Mouse (Mus musculus) hindbrain, embryonic 12.5 days (tissue): ENCODE data around the gene Spata20. TPM values are rescaled to one million over a fixed set of nuclear protein-coding genes. Genes with fewer than 3 reads are reported as not detected.

Source experiments
- ATAC-seq: fragments of 200-750 bp; cut with Nextera tagmentation; 2 replicates; pipeline ENCODE4 v1.8.0; 2017; ENCODE audit warnings: moderate TSS enrichment; ENCODE audit not compliant: low FRiP score
- H3K27ac ChIP-seq: fragments of 300-500 bp; sonication (generic); 2 replicates; pipeline ENCODE4 v1.5.1; 2016; ENCODE audit warnings: mild to moderate bottlenecking
- H3K27me3 ChIP-seq: fragments of 300-500 bp; sonication (generic); 2 replicates; pipeline ENCODE4 v1.6.1; 2016; ENCODE audit warnings: mild to moderate bottlenecking
- H3K36me3 ChIP-seq: fragments of 300-500 bp; sonication (generic); 2 replicates; pipeline ENCODE4 v1.6.1; 2016; ENCODE audit warnings: mild to moderate bottlenecking
- H3K4me1 ChIP-seq: fragments of 300-500 bp; sonication (generic); 2 replicates; pipeline ENCODE4 v1.6.1; 2016
- H3K4me2 ChIP-seq: fragments of 300-500 bp; sonication (generic); replicated peaks from 2 replicates; pipeline ENCODE4 v1.6.1; 2016; ENCODE audit warnings: mild to moderate bottlenecking
- H3K4me3 ChIP-seq: fragments of 300-500 bp; sonication (generic); 2 replicates; pipeline ENCODE4 v1.5.1; 2016; ENCODE audit warnings: mild to moderate bottlenecking
- H3K9ac ChIP-seq: fragments of 300-500 bp; sonication (generic); 2 replicates; pipeline ENCODE4 v1.6.1; 2016; ENCODE audit warnings: mild to moderate bottlenecking, moderate library complexity
- H3K9me3 ChIP-seq: fragments of 300-500 bp; sonication (generic); replicated peaks from 2 replicates; pipeline ENCODE4 v1.6.1; 2016; ENCODE audit warnings: mild to moderate bottlenecking
- WGBS: fragments of 180-500 bp; shearing (Covaris S2); methylation state at CpG from one replicate; pipeline ENCODE4 v1.1.7; 2016; 5-methylcytosine and 5-hydroxymethylcytosine counted together
- polyA plus RNA-seq: library from polyadenylated mRNA; unstranded; fragments of >200 nt; fragmentation: Nextera tagmentation; extraction: Ambion mirVana; gene quantifications from 2 replicates; pipeline ENCODE4 v1.2.1, GENCODE M21; 2016

The Spata20 gene
- polyA plus RNA-seq, 1 experiment from 2014 or later, result 0.08 TPM

DNA sequence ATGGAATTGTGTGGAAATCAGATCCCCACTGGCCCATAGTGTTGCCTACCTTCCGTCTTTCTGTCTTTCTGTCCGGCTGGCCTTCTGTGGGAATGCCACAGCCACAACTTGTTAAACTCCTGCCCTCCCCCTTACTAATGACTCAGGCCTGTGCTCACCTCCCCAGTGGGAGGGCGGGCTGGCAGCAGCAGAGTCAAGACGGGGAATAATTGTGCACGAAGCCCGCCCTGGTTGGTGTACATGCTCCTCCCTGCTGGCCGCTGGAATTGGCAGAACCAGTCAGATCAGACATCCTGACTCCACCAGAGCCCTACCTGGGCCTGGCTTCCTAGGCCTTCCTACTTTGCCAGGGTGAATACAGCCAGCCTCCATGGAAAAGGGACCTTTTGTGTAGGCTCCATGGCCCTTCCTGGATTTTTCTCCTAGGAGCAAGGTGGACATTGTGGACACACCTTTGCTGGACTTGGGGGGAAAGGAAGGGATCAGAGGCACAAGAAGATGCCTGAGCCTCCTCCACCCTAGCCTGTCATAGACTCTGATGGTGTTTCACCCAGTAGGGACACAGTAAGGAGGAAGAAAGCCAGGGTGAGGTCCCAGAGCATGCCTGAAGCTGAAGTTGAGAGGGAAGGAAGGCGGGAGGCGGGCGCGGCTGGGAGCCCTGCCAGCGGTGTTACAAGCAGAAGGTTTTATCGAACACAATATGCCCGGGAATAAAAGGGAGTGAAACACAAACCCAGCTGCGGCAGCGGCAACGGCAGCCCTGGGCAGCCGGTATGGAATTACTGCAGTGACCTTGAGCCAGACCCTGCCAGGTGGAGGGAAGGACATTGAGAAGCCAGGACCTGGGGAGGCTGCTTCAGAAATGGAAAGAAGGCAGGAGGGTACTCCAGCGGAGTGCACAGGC, 12.4 kb upstream of the Spata20 start:
- H3K27me3 ChIP-seq, result peaks cover 59% of the 10 kb centered on the region
- H3K4me3 ChIP-seq, result no peak overlapping the region
- H3K36me3 ChIP-seq, result no peaks in the 10 kb centered on the region
- peak overlapping the region; percentile 52 for H3K4me2 ChIP-seq
- ATAC-seq, result 0 out of 2 replicates have a peak, but pooled peaks have one; percentile 22
- H3K4me1 ChIP-seq, result peaks cover 26% of the 10 kb centered on the region
- no peaks in the 10 kb centered on the region for H3K9me3 ChIP-seq
- H3K9ac ChIP-seq, result no peak overlapping the region
- WGBS, result 21% methylated on average over 18 of the region's 19 CpGs
- peak overlapping the region; percentile 17; the same call in 1 of the 2 replicates for H3K27ac ChIP-seq

DNA sequence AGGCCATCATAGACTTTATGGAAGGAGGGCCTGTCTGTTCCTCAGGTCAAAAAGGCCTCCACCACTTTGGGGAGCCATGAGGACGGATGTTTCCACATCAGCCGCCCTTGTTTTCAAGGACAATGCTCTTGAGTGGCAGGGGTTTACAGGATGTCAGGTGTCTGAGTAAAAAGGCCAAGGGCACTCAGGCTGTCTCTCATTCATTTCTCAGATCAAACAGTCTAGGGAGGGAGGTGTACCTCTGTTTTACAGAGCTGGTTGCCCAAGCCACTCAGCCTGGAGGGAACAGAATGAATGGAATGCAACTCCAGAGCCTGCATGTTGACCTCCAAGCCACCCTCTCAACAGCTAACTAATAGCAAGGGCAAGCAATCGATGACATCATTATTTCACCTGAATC, 9.4 kb upstream of the Spata20 start:
- ATAC-seq, result no peak
- Histone ChIP-seq H3K4me2 (no peak overlapping the region), H3K9me3 (no peaks in the 10 kb centered on the region), H3K27me3 (peaks cover 66% of the 10 kb centered on the region), H3K27ac (no peak overlapping the region), H3K36me3 (no peaks in the 10 kb centered on the region), H3K9ac (no peak overlapping the region), H3K4me1 (peaks cover 37% of the 10 kb centered on the region), H3K4me3 (no peak overlapping the region)
- WGBS, result 73% methylated on average over 3 of the region's 3 CpGs

DNA sequence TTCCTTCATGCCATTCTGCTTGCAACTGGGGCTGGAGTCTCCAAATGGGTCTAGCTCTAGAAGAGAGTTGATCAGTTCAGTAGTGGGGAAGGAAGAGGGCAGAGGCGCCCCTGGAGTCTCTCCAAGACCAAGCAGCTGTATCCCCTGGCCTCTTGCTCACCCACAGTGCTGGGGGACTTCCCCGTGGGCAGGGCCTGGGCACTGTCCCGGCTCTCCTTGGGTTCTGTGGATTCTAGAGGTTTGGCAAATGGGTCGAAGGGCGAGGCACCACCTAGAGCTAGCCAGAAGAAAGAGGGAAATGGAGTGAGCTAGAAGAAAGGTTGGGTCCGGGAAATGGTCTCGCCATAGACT, 5.7 kb upstream of the Spata20 start:
- peaks cover 11% of the 10 kb centered on the region for H3K4me1 ChIP-seq
- H3K9ac ChIP-seq, result no peak overlapping the region
- WGBS, result 64% methylated on average over 7 of the region's 7 CpGs
- H3K4me3 ChIP-seq, result peak overlapping the region; percentile 52
- peak overlapping the region; percentile 81 for H3K4me2 ChIP-seq
- peaks cover 57% of the 10 kb centered on the region for H3K27me3 ChIP-seq
- H3K36me3 ChIP-seq, result no peaks in the 10 kb centered on the region
- H3K9me3 ChIP-seq, result no peaks in the 10 kb centered on the region
- no peak overlapping the region for H3K27ac ChIP-seq
- ATAC-seq, result no peak

DNA sequence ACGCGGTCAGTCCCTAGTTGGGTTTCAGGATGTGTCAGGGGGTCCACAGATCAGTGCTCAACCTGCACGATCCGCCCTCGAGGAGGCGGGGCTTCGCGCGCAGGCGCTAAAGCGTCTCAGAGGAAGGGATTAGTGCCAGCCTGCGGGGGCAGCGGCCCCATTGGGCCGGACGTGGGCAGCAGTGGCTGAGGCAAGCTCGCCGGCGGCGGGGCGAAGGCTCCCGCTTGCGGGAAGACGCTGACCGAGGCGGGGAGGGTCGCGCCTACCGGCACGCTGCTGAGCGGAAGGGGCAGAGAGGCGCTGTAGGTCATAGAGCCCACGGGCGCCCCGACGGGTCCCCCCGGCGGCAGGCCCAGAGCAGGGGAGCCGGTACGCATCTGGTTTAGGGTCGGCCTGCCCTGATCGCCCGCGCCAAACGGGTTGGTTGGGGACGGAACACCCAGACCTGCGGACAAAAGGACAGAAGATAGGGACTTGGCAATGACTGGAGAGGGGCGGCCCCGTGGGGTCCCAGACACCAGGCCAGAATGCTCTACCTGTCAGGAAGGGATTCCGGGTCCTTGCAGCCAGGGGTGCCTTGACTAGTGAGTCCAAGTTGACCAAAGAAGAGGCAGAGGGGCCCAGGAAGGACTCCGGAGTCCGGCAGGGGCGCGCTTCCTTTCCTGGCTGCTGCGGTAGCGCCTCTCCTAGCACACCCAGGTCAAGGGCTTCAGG, 5.2 kb upstream of the Spata20 start:
- Histone ChIP-seq H3K9ac (peak overlapping the region; percentile 78), H3K4me3 (peak overlapping the region; percentile 52), H3K9me3 (no peaks in the 10 kb centered on the region), H3K4me2 (peak overlapping the region; percentile 81), H3K4me1 (peaks cover 11% of the 10 kb centered on the region), H3K36me3 (no peaks in the 10 kb centered on the region), H3K27ac (no peak overlapping the region), H3K27me3 (peaks cover 62% of the 10 kb centered on the region)
- peak; percentile 46; the same call in 1 of the 2 replicates for ATAC-seq
- 6% methylated on average over 54 of the region's 55 CpGs for WGBS

DNA sequence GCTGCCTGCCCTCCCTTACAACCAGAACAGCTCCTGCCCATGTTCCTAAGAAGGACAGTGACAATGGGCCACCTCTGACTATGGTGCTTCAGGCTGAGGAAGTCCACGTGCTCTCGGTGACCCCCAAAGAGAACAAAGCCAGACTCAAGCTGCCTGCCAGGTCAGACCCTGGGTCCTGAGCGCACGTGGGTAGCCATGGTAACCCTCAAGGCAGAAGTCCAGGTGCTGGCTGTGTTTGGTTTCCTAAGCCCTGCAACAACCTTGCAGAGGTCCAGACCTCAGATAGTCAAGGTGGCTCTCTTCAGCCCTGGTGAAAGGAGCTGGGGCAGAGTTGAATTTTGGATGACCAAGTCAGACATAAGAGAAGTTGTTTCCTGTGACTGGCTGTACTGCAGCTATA, 3.8 kb upstream of the Spata20 start:
- Histone ChIP-seq H3K4me1 (peaks cover 14% of the 10 kb centered on the region), H3K9me3 (no peaks in the 10 kb centered on the region), H3K36me3 (no peaks in the 10 kb centered on the region), H3K4me3 (no peak overlapping the region), H3K27me3 (peaks cover 73% of the 10 kb centered on the region), H3K9ac (no peak overlapping the region), H3K27ac (no peak overlapping the region), H3K4me2 (no peak overlapping the region)
- 35% methylated on average over 4 of the region's 4 CpGs for WGBS
- no peak for ATAC-seq

DNA sequence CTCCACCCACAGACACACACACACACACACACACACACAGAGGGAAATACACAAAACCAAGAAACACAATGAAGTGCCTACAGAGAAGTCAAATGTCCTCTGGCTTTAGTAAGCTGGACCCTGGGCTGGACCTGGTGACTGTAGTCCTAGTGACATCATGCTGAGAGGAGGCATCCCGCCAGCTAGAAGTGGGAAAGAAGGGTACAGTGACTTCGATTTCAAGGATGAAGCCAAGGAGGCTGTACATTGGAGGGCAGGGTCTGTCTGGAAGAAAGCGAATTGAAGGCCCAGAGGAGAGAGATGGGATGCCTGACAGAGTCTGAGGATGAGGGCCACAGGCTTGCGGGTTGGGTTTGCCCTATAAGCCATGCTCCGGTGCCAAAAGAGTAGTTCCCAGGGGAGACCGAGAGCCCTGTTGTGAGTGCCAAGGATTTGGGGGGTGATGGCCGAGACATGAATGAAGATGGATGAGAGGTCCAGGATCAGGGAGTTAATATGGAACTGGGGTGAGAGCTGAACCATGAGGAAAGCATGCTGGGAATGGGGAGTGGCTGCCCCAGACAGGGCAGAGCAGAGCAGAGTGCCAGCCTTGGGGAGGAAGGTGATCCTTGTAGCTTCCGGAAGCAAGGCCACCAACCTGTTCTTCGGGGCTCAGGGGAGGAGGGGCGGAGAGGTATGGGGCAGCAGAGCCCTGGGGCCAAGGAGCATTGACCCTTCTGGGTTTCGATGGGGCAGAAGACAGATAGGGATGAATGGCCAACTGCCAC, 3.0 kb upstream of the Spata20 start:
- Histone ChIP-seq H3K4me2 (no peak overlapping the region), H3K9me3 (no peaks in the 10 kb centered on the region), H3K4me3 (no peak overlapping the region), H3K4me1 (peaks cover 14% of the 10 kb centered on the region), H3K27ac (no peak overlapping the region), H3K36me3 (no peaks in the 10 kb centered on the region), H3K9ac (no peak overlapping the region), H3K27me3 (peaks cover 70% of the 10 kb centered on the region)
- ATAC-seq, result no peak
- 88% methylated on average over 11 of the region's 11 CpGs for WGBS

DNA sequence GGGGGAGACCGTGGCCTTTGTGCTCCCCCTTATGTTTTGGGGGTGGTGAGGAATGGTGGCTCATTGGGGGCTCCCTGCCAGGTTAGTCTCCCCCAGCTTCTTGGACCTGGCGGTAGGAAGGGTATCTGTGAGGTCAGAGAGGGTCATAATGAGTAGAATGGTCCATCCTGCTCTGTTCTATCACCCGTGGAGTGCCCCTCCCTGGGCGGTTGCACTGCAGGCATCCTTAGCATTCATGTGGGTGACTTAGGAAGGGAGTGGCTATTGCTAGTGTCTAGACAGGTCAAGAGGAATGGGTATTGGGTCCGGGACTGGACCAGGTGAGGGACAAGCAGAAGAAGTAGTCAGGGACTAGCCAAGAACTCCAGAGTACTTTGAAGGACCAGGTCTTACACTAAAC, 756 bp downstream of the Spata20 start:
- 80% methylated on average over 5 of the region's 5 CpGs for WGBS
- peaks cover 40% of the 10 kb centered on the region for H3K27me3 ChIP-seq
- no peaks in the 10 kb centered on the region for H3K9me3 ChIP-seq
- H3K4me1 ChIP-seq, result peaks cover 3% of the 10 kb centered on the region; the same call in 1 of the 2 replicates
- ATAC-seq, result 0 out of 2 replicates have a peak, but pooled peaks have one; percentile 6
- H3K4me3 ChIP-seq, result no peak overlapping the region
- no peak overlapping the region for H3K9ac ChIP-seq
- H3K4me2 ChIP-seq, result no peak overlapping the region
- no peak overlapping the region for H3K27ac ChIP-seq
- no peaks in the 10 kb centered on the region for H3K36me3 ChIP-seq

DNA sequence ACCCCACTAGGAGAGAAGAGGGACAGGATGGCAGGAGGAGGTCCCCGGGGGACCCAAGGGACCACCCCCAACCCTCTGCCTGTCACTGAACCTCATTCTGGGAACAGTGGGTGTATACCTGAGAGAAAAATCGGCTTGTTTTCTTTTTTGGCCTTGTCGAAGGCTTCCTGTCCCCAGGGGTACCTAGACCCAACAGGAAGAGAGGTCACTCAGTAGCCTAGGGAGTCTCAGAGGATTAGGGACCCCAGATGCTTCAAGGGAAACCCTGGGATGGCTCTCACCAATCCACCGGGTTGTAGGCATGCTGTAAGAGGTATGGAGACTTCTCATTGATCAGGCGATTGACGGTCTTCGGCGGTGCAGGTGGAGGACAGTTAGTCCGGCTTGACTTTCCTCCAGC, 1.3 kb downstream of the Spata20 start:
- Histone ChIP-seq H3K4me2 (no peak overlapping the region), H3K4me1 (peaks cover 3% of the 10 kb centered on the region; the same call in 1 of the 2 replicates), H3K9ac (no peak overlapping the region), H3K27ac (no peak overlapping the region), H3K27me3 (peaks cover 38% of the 10 kb centered on the region), H3K36me3 (no peaks in the 10 kb centered on the region), H3K4me3 (no peak overlapping the region), H3K9me3 (no peaks in the 10 kb centered on the region)
- WGBS, result 89% methylated on average over 9 of the region's 9 CpGs
- no peak for ATAC-seq

DNA sequence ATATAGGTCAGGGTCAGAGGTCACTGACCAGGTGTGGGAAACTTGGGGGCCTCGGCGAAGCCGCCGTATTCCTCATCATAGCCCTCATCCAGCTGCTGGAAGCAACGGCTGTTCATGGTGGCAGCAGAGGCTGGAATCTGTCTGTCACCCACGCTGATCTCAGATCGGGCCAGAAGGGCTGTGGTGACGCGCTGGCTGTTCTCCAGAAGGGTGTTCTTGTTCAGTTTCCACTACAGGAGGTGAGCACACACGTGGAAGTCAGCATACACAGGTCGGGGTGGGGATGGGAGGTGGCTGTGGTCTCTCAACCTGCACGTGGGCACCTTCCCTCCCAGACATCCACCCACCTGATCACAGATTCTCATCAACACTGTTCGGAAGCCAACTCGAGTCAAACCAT, 2.1 kb downstream of the Spata20 start:
- H3K27ac ChIP-seq, result no peak overlapping the region
- no peak for ATAC-seq
- peaks cover 33% of the 10 kb centered on the region for H3K27me3 ChIP-seq
- peaks cover 3% of the 10 kb centered on the region; the same call in 1 of the 2 replicates for H3K4me1 ChIP-seq
- 73% methylated on average over 14 of the region's 14 CpGs for WGBS
- no peaks in the 10 kb centered on the region for H3K9me3 ChIP-seq
- no peaks in the 10 kb centered on the region for H3K36me3 ChIP-seq
- no peak overlapping the region for H3K4me2 ChIP-seq
- no peak overlapping the region for H3K4me3 ChIP-seq
- no peak overlapping the region for H3K9ac ChIP-seq

DNA sequence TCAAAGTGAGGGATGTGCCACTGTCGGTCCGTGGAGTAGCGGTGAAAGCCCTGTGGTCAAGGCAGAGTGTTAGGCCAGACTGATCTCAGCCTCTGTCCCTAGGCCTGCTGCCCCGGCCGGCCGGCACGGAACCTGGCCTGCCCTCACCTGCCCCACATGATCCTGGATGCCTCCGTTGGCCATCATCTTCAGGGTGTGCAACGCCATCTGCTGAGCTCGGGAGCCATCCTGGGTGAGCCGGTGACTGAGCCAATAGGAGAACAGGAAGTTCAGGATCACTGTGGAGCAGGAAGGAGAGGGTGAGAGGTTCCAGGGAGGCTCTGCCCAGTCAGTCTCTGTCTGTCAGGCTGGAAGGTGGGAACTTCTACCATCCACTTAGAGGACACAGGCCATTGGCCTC, 2.5 kb downstream of the Spata20 start:
- Histone ChIP-seq H3K4me3 (no peak overlapping the region), H3K36me3 (no peaks in the 10 kb centered on the region), H3K4me2 (no peak overlapping the region), H3K4me1 (peaks cover 3% of the 10 kb centered on the region; the same call in 1 of the 2 replicates), H3K9ac (no peak overlapping the region), H3K27ac (no peak overlapping the region), H3K27me3 (peaks cover 35% of the 10 kb centered on the region), H3K9me3 (no peaks in the 10 kb centered on the region)
- ATAC-seq, result no peak
- WGBS, result 69% methylated on average over 11 of the region's 11 CpGs

DNA sequence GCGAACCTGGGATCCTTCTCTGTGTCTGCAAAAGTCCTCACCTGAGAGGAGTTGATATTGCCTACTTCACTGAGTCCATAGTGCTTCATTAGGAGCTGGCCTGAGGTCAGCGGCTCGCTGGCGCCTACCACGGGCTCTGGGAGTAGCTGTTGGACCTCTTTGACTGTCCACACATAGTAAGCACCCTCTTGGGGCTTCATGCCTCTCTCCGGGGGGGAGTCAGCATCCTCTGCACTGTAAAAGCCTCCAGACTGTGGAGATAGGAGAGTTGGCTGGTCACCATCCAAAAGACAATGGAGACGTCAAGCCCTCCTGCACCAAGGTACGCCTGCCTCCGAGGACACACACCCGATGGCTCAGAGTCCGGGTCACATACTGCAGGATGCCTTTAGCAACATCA, 3.2 kb downstream of the Spata20 start:
- Histone ChIP-seq H3K9me3 (no peaks in the 10 kb centered on the region), H3K4me3 (no peak overlapping the region), H3K9ac (no peak overlapping the region), H3K4me1 (peaks cover 3% of the 10 kb centered on the region; the same call in 1 of the 2 replicates), H3K27me3 (peaks cover 35% of the 10 kb centered on the region), H3K27ac (no peak overlapping the region), H3K36me3 (no peaks in the 10 kb centered on the region), H3K4me2 (no peak overlapping the region)
- no peak for ATAC-seq
- 95% methylated on average over 11 of the region's 11 CpGs for WGBS

DNA sequence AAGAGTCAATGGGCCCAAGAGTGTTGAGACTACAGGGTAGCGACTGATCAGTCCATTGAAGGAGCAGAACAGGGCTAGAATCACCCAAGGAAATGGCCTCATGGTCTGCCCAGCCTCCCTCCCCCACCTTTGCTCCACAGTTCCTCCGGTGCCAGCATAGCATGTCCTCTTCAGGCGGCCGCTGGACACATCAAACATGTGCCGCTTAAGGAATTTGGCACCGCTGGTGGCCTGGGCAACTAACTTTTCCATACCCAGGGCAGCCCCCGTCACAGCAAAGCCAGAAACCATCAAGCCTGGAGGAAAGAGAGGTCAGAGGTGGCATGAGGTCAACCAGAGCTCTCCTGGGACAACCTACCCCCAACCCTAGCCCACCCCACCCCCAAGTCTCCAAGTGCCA, 4.0 kb downstream of the Spata20 start:
- ATAC-seq, result no peak
- peaks cover 3% of the 10 kb centered on the region; the same call in 1 of the 2 replicates for H3K4me1 ChIP-seq
- H3K4me3 ChIP-seq, result no peak overlapping the region
- H3K9ac ChIP-seq, result no peak overlapping the region
- peaks cover 36% of the 10 kb centered on the region for H3K27me3 ChIP-seq
- H3K9me3 ChIP-seq, result no peaks in the 10 kb centered on the region
- H3K4me2 ChIP-seq, result no peak overlapping the region
- H3K36me3 ChIP-seq, result no peaks in the 10 kb centered on the region
- no peak overlapping the region for H3K27ac ChIP-seq
- WGBS, result 89% methylated on average over 7 of the region's 7 CpGs
